Mouse (Mus musculus) cerebellum, adult (tissue): Measurements from ENCODE around the gene Pdzd11.

Source experiments
- ATAC-seq: cut with Nextera tagmentation; 2 replicates; pipeline ENCODE4 v1.9.2; 2017; ENCODE audit warnings: mild to moderate bottlenecking, moderate library complexity, mixed read lengths; ENCODE audit not compliant: insufficient number of reproducible peaks, low FRiP score, low TSS enrichment

Pdzd11 gene

DNA sequence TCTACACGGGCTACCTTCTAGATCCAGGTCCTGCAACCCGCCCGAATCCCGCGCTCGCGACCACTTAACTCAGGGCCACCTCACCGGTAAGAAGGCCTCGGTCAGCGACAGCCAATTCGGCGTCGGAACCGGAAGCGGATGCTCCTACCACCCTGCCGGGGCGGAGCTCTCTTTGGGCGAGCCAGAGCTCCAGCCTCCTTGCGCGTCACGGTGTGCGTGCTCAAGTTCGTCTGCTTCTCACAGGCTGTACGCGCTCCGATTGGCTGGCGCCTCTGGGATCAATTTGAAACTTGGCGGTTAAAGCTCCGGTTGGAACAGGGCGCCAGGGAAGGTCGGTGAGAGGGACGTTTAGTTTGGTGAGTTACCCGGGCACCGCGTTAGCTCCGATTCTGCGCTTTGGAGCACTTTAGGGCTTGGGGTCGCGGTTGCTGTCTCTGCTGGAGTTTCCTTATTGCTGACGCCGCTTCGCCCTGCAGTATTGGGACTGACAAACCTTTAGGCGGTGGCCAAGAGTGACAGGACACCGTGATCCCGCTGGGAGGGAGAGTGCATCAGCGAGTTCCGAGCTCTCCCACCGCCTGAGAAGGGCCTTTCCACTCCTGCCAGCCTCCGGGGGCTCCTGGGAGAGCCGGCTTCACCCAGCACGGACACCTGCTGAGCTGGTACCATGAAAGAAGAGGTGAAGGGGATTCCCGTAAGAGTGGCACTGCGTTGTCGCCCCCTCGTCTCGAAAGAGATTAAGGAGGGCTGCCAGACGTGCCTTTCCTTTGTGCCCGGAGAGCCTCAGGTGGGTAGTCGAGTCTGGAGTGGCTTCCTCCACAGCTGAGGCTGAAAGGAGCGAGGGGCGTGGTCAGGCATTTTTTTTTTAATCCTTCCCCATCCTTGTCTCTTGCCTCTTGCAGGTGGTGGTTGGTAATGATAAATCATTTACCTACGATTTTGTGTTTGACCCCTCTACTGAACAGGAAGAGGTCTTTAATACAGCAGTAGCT is at the start of gene Pdzd11:
Gene Pdzd11 (minus strand): TSS at position 767 of the 992 bp plus-strand sequence.
- peak; percentile 100 for ATAC-seq

DNA sequence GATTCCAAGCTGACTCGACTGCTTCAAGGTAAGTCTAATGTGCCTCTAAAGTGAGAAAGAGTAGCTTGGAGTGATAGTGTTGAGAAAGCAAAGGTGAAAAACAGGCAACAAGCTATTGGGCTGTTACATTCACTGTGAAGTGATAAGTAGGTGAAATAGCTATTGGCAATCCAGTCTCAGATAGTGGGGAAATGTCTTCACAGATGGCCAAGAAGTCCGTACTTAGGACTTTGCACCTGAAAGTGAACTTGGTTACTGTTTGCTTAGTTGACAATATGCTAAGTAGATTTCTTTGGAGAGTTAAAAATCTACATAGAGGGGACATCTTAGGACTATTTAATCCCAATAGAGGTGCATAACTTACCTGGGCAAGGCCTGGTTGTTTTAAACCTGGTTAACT is 38.5 kb upstream of the Pdzd11 start:
- no peak for ATAC-seq

DNA sequence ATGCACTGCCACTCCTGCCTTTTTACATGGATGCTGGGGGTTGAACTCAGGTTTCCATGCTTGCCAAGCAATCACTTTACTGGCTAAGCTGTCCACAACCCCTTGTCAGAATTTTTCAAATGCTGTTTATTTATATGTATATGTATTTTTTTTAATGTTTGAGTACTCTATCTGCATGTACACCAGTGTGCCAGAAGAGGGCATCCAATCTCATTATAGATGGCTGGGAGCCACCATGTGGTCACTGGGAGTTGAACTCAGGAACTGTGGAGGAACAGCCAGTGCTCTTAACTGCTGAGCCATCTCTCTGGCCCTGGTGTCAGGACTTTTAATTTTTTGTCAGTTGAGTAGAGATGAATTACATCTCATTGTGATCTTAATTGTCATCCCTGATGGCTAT is 26.5 kb upstream of the Pdzd11 start:
- no peak for ATAC-seq

DNA sequence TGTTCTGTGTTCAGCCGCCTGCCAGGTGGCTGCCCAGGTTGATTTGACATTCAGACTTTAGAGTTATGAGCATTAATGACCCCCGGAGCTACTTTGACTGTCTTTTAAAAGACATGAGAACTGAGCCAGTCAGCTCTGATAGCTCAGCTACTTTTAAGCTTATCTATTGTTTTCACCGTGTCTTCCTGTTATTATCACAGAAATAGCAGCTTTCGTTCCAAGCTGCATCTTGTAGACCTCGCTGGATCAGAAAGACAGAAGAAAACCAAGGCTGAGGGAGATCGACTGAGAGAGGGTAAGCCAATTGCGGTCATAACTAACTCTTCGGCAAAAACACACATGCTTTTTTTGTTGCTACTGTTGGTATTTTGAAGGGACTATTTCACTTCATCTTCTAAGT is 12.1 kb upstream of the Pdzd11 start:
- ATAC-seq = no peak

DNA sequence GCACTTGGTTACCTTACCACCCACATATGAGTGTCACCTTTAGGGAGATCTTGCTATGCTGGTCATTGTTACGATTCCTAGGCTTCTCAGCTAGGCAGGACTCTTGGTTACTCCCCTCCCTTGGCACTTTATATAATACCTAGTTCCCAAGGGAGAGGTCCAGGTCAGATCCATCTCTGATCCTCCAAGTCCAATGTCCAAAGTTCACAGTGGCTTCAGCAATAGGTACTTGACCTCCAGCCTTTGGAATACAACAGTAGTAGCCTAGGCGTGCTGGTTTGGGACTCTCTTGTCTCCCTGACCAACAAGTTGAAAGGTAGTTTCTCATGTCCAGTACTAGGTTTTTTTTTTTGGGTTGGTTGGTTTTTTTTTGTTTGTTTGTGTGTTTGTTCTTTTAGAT is 2.7 kb upstream of the Pdzd11 start:
- ATAC-seq = no peak

DNA sequence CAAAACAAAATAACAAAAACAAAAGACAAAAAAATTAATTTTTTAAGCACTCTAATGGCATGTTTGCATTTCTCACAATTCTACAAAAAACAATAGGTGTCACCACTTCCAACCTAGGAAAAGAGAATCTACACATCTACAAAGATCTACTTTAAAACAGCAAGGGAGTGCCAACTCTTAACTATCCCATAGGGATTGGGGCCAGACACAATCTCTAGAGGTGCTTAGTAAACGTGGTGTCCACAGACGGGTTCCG is 894 bp downstream of the Pdzd11 start, which contains the start of gene Kif4:
Gene Kif4 (plus strand): TSS at position 192 of the 256 bp plus-strand sequence.
- no peak for ATAC-seq

DNA sequence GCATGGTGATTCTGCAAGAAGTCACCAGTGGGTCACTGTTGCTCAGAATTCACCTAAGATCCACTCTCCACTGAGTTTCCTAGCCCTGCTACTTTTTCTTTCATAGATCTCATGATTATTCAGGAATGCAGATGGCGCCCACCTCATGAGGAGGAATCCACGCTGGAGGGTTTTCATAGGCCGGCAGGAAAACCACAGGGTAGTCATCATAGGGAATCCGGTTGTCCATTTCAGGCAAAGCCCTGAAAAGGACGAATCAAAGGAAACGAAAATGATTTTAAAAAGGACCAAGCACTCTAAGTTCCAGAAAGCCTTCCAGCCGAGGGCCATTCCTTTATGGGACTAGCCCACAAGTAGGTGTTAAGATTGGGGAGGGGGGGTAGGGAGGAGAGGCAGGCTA is 1.2 kb downstream of the Pdzd11 start:
- no peak for ATAC-seq

DNA sequence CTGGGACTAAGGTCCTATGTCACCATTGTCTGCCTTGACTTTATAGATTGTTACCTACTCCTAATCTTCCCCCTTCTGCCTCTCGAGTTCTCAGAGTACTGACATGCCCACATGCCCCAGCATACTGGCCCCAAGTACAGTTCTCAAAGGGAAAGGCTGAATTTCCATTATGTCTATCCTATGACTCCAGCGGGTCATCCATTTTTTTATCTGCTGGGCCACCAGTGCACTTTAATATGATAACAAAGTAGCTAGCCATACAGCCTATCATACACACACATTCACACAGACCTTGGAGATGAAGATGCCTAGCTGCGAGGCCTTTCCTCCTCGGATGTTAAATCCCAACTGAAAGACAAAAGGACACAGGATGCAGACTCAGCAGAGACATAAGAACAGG is 2.1 kb downstream of the Pdzd11 start:
- ATAC-seq = no peak

DNA sequence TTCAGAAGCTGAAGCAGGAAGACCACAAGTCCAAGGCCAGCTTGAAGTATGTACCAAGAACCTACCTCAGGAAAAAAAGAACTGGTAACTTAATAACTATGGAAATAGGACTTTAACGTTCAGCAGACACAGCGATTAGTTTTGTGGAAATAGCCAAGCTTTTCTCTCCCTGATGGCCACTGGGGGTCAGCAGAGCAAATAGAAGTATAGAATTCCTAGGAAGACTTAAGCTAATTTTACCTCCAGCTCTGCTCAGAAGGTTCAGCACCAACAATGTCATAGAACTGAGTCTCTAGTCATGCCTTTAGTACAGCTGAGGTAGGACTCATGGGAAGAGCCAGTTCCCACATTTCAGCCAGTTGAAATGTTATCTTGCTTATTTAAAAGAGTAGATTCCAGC is 5.0 kb downstream of the Pdzd11 start:
- no peak for ATAC-seq

DNA sequence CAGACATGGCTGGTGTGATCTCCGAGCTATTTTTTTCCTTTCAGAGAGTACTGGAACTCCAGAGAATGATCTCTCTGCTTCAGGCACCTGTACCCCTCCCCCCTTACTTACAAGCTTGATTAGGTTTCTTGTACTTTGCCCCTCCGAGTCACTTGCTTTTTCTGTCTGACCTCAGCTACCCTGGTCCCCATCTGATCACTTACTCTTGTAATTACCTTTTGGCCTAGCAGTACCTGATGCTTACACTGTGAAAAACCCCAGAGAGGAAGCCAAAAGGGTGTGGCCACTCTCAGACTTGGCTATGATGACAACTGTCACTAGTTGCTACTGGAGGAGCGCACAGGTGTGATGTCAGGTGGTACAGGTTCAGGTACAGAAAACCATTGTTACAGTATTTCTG is 7.9 kb downstream of the Pdzd11 start:
- ATAC-seq = no peak

DNA sequence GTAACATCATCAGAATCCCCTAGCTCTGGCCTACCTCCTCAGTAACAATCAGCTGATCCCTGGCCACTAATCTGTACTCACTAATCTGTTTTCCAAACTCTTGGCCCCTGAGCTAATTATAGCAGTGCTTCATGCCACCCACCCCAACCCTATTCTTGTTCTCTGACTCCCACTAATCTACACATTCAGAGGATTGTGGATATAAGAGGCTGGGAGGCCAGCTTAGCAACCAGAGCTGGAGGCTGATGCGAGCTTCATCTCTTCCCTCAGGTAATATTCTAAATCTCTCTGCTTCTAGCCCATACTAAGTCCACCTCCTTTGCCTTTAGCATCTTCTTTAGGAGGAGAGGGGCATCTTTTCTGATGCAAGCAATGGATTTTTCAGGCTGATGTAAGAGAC is 21.1 kb downstream of the Pdzd11 start, which contains the start of gene Arr3:
Gene Arr3 (plus strand): TSS at position 184 of the 400 bp plus-strand sequence.
- ATAC-seq = no peak

DNA sequence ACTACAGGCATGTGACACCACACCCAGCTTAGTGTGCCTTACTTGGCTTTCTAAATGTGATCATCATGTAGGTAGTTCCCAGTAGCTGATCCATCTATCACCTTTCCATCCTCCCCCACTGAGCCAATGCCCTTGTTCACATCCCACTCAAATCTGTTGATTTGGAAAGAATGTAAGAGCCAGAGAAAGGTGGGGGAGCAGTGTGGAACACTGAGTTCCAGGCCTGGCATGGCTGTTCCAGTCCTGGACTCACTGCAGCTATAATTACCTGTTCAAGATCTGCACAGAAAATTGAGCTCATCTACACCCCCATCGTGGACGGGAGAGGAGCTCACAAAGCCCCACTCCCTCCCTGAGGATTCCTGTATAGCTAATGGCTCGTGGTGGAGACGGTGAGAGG is 26.6 kb downstream of the Pdzd11 start:
- ATAC-seq = no peak

DNA sequence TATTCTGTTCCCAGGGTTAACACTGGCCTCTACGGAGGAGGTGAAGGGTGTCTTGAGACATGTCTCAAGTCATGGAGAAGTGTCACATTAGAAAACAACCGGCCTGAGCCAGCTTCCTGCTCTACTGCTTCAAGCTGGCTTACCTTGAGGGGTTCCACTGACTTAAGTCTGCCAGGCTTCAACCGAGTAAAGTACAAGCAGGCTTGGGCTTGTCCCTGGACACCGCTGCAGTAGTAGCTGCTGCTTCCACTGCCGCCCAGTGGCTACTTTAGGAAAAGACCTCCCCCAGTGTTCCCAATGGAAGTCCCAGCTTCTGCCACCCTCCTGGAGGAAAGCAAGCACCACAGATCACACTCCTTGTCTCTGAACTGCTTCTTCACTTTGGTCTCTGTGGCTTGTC is 28.9 kb downstream of the Pdzd11 start:
- ATAC-seq = no peak

DNA sequence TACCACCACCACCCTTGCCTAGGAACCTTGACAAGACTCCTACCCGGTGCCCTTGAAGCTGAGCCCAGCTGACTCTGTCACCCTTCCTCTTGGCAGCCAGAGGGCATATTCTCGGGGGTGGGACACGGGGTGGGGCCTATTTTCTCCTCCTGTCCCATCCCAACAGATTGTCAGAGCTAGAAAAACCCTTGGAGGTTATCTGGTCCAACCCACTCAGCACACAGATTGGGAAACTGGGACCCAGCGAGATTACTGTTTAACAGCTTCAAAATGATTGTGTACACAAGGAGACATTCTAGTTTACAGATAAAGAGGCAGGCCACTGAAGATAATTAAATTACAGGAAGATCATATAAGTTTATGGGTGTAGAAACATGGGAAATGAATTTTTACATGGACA is 31.6 kb downstream of the Pdzd11 start, which contains the start of gene P2ry4:
Gene P2ry4 (minus strand): TSS at position 79 of the 400 bp plus-strand sequence.
- no peak for ATAC-seq
